Mouse (Mus musculus) erythroblast, embryonic 14.5 days (primary cell): Measurements from ENCODE around the gene Zfp420.

Source experiments
- GATA1 ChIP-seq: IDR thresholded peaks from 2 replicates; pipeline ENCODE4 v1.6.1; 2012; ENCODE audit warnings: low read length, inconsistent platforms, mixed read lengths
- TAL1 ChIP-seq: IDR thresholded peaks from 3 replicates; pipeline ENCODE4 v1.6.1; 2012; ENCODE audit warnings: low read length, inconsistent platforms, mixed read lengths

DNA sequence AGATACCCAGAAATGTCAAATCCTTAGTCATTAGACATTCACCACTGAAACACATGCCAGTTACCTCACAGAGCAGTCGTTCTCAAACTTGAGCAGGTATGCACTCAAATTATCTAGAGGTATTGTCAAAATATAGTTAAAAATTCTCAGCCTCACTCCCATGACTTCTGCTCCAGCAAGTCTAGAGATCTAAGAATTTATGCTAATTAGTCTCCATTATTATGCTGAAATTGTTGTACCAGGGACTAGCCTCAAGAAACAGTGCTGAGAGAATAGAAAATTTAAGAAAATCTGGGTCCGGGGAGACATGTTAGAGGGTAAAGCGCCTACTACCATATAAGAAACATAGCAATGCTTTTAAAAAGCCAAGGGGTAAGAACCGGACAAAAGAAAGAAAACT is 44.3 kb downstream of the Zfp420 start:
- TF ChIP-seq TAL1: no peak
- no peak for TF ChIP-seq GATA1
